In the genomic region with DNA sequence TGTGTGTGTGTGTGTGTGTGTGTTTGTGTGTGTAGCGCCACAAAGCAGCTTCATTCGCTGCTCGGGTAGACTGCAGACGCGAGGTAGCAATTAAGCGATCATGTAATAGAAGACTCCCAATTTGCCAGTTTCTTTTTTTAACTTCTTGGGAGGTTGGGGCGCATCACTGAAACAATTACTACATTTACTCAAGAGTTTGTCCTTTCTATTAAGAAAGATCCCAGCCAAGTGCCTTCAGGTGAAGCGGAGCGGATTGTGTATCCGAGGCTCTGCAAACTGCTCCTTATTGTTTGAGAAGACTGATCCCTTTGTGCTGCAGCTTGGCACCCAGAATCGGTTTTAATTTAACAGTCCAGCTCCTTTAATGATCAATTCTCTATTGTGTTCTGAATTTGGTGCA, we compare ENCODE assay signal across 14 mouse cellular contexts.
DNase-seq lines count a peak whose midpoint lies in the region; ATAC-seq and TF ChIP-seq lines count a peak whose summit lies in the region.
"Had no signal": no experiment of that assay in that cellular context is flagged by ENCODE, and none has a peak within 500 bp of the region (broad histone marks: within the 10 kb centered on the region; RNA-seq: fewer than 3 reads in every experiment).

No protein-coding gene starts in this region.

- H3K4me2 ChIP-seq in liver, embryonic 16.5 days (ENCODE audit: low read depth, low read length): no peak overlapping the region
- H3K4me2 ChIP-seq in liver, embryonic 11.5 days: no peak overlapping the region
- H3K4me2 ChIP-seq in forebrain, embryonic 12.5 days: peak overlapping the region; percentile 25
- H3K4me2 ChIP-seq in heart, embryonic 12.5 days: no peak overlapping the region
- H3K4me2 ChIP-seq: hindbrain, embryonic 15.5 days; neural tube, embryonic 12.5 days had no signal

- ATAC-seq in liver, embryonic 16.5 days (ENCODE audit: low read depth): no peak
- no peak for ATAC-seq in liver, embryonic 11.5 days (replicated peaks; ENCODE audit: low FRiP score)
- no peak for ATAC-seq in forebrain, embryonic 12.5 days (ENCODE audit: low FRiP score)
- ATAC-seq in heart, embryonic 12.5 days (ENCODE audit: insufficient number of reproducible peaks, low FRiP score): no peak
- ATAC-seq: Patski had no signal

- H3K36me3 ChIP-seq in liver, embryonic 16.5 days (ENCODE audit: control insufficient read depth, insufficient read depth): no peaks in the 10 kb centered on the region
- no peaks in the 10 kb centered on the region for H3K36me3 ChIP-seq in liver, embryonic 11.5 days (ENCODE audit: control insufficient read depth, insufficient read depth, low read length)
- H3K36me3 ChIP-seq in ES-E14 (ENCODE audit: control insufficient read depth, insufficient read depth, low read length, poor library complexity, severe bottlenecking): no peaks in the 10 kb centered on the region
- no peaks in the 10 kb centered on the region for H3K36me3 ChIP-seq in forebrain, embryonic 12.5 days (replicated peaks)
- no peaks in the 10 kb centered on the region for H3K36me3 ChIP-seq in heart, embryonic 12.5 days
- H3K36me3 ChIP-seq: hindbrain, embryonic 15.5 days; neural tube, embryonic 12.5 days had no signal

- DNase-seq in liver, embryonic 11.5 days (ENCODE audit: low spot score): no peak
- DNase-seq in ES-CJ7 (ENCODE audit: low read depth, low spot score) (peak; percentile 10), ES-E14 (ENCODE audit: low read depth, low spot score) (peak; percentile 17), MN1 (ENCODE audit: low spot score) (no peak)
- no peak for DNase-seq in adrenal gland, postnatal 10 days
- DNase-seq: gastrocnemius, postnatal 36 days; spleen, adult 18-20 months had no signal

- no peaks in the 10 kb centered on the region for H3K9me3 ChIP-seq in liver, embryonic 16.5 days (replicated peaks; ENCODE audit: control insufficient read depth, low read length)
- no peaks in the 10 kb centered on the region for H3K9me3 ChIP-seq in liver, embryonic 11.5 days (ENCODE audit: control insufficient read depth, low read length)
- H3K9me3 ChIP-seq in ES-E14 (ENCODE audit: control insufficient read depth, insufficient read depth, low read depth, low read length): no peaks in the 10 kb centered on the region
- no peaks in the 10 kb centered on the region for H3K9me3 ChIP-seq in forebrain, embryonic 12.5 days
- H3K9me3 ChIP-seq in heart, embryonic 12.5 days (replicated peaks): no peaks in the 10 kb centered on the region
- H3K9me3 ChIP-seq: hindbrain, embryonic 15.5 days; neural tube, embryonic 12.5 days had no signal

- peak overlapping the region; percentile 21; the same call in 1 of the 2 replicates for H3K27ac ChIP-seq in liver, embryonic 16.5 days (ENCODE audit: low read length)
- H3K27ac ChIP-seq in liver, embryonic 11.5 days (ENCODE audit: low read depth, low read length): no peak overlapping the region
- H3K27ac ChIP-seq in ES-E14 (ENCODE audit: insufficient read depth, low read depth, low read length, poor library complexity, severe bottlenecking): no peak overlapping the region; the same call in 1 of the 2 replicates
- 0 out of 2 replicates have a peak overlapping the region, but pooled peaks have one; percentile 26 for H3K27ac ChIP-seq in forebrain, embryonic 12.5 days
- H3K27ac ChIP-seq in heart, embryonic 12.5 days (ENCODE audit: poor library complexity, severe bottlenecking): no peak overlapping the region
- H3K27ac ChIP-seq: hindbrain, embryonic 15.5 days; liver, embryonic 14.5 days; neural tube, embryonic 12.5 days had no signal

- H3K27me3 ChIP-seq in liver, embryonic 16.5 days (ENCODE audit: control insufficient read depth, insufficient read depth, low read depth, low read length): no peaks in the 10 kb centered on the region
- no peaks in the 10 kb centered on the region for H3K27me3 ChIP-seq in liver, embryonic 11.5 days (replicated peaks; ENCODE audit: control insufficient read depth, insufficient read depth, low read length)
- H3K27me3 ChIP-seq in forebrain, embryonic 12.5 days: peaks cover 13% of the 10 kb centered on the region
- no peaks in the 10 kb centered on the region for H3K27me3 ChIP-seq in heart, embryonic 12.5 days (replicated peaks)
- H3K27me3 ChIP-seq: hindbrain, embryonic 15.5 days; neural tube, embryonic 12.5 days; Patski had no signal

- no peak overlapping the region for H3K4me3 ChIP-seq in liver, embryonic 16.5 days (ENCODE audit: low read depth, low read length)
- no peak overlapping the region for H3K4me3 ChIP-seq in liver, embryonic 11.5 days (ENCODE audit: low read depth, low read length)
- no peak overlapping the region for H3K4me3 ChIP-seq in ES-E14 (ENCODE audit: insufficient read depth in 1 of 2, low read depth in 1 of 2, low read length in 2 of 2, poor library complexity in 1 of 2, severe bottlenecking in 1 of 2)
- H3K4me3 ChIP-seq in forebrain, embryonic 12.5 days (replicated peaks): no peak overlapping the region
- H3K4me3 ChIP-seq in heart, embryonic 12.5 days: no peak overlapping the region
- H3K4me3 ChIP-seq: hindbrain, embryonic 15.5 days; neural tube, embryonic 12.5 days had no signal

- in situ Hi-C loops in ES-E14 (cut with MboI; ENCODE audit: low sequenced_read_pairs in 2 of 2, unreplicated experiment in 2 of 2): no loop called here

- H3K9ac ChIP-seq in liver, embryonic 16.5 days (ENCODE audit: low read depth, low read length): no peak overlapping the region
- H3K9ac ChIP-seq in liver, embryonic 11.5 days (ENCODE audit: low read depth, low read length): no peak overlapping the region
- no peak overlapping the region for H3K9ac ChIP-seq in ES-E14 (ENCODE audit: insufficient read depth, low read depth, low read length, poor library complexity, severe bottlenecking)
- H3K9ac ChIP-seq in forebrain, embryonic 12.5 days: no peak overlapping the region
- H3K9ac ChIP-seq in heart, embryonic 12.5 days: no peak overlapping the region
- H3K9ac ChIP-seq: hindbrain, embryonic 15.5 days; liver, embryonic 14.5 days; neural tube, embryonic 12.5 days had no signal

- WGBS in liver, embryonic 16.5 days (ENCODE audit: insufficient replicate concordance): 89% methylated on average over 11 of the region's 11 CpGs
- WGBS in liver, embryonic 11.5 days: 95% methylated on average over 11 of the region's 11 CpGs
- WGBS in forebrain, embryonic 12.5 days: 23% methylated on average over 11 of the region's 11 CpGs
- 92% methylated on average over 10 of the region's 11 CpGs for WGBS in heart, embryonic 12.5 days

- peaks cover 15% of the 10 kb centered on the region for H3K4me1 ChIP-seq in liver, embryonic 16.5 days (ENCODE audit: control insufficient read depth, low read depth, low read length)
- H3K4me1 ChIP-seq in liver, embryonic 11.5 days (replicated peaks; ENCODE audit: control insufficient read depth, insufficient read depth, low read length): peaks cover 32% of the 10 kb centered on the region
- H3K4me1 ChIP-seq in ES-E14 (ENCODE audit: control insufficient read depth in 2 of 2, insufficient read depth in 2 of 2, low read length in 2 of 2, poor library complexity in 1 of 2): no peaks in the 10 kb centered on the region
- peaks cover 48% of the 10 kb centered on the region for H3K4me1 ChIP-seq in forebrain, embryonic 12.5 days
- peaks cover 40% of the 10 kb centered on the region for H3K4me1 ChIP-seq in heart, embryonic 12.5 days (replicated peaks)

TF ChIP-seq in ES-E14, 5 proteins besides CTCF, POLR2A, EP300 and RAD21:
- TF ChIP-seq CHD2 (IDR thresholded peaks at IDR 0.05; ENCODE audit: low read depth, low read length) (no peak), ZC3H11A (IDR thresholded peaks at IDR 0.05; ENCODE audit: borderline replicate concordance, low read depth, low read length) (no peak), HCFC1 (IDR thresholded peaks at IDR 0.05; ENCODE audit: borderline replicate concordance, insufficient read depth, low read length) (no peak), MAFK (IDR thresholded peaks at IDR 0.05; ENCODE audit: insufficient read depth, low read depth, low read length) (no peak), ZNF384 (IDR thresholded peaks at IDR 0.05; ENCODE audit: low read depth, low read length) (no peak)
TF ChIP-seq in ES-E14: peak in this region for 0.

Comparison
In these comparisons a context has a peak if more than half of its experiments do, and no peak if none do; other contexts are left out.
1. H3K27ac ChIP-seq: peak in liver, embryonic 16.5 days (single experiment) and forebrain, embryonic 12.5 days (single experiment); none in liver, embryonic 11.5 days (single experiment), ES-E14 (single experiment) and heart, embryonic 12.5 days (single experiment).
2. DNase-seq: peak in ES-CJ7 (single experiment) and ES-E14 (single experiment); none in liver, embryonic 11.5 days (single experiment), MN1 (single experiment) and adrenal gland, postnatal 10 days (single experiment).